Comparison of ENCODE assay signal across 23 mouse cellular contexts in the genomic region with DNA sequence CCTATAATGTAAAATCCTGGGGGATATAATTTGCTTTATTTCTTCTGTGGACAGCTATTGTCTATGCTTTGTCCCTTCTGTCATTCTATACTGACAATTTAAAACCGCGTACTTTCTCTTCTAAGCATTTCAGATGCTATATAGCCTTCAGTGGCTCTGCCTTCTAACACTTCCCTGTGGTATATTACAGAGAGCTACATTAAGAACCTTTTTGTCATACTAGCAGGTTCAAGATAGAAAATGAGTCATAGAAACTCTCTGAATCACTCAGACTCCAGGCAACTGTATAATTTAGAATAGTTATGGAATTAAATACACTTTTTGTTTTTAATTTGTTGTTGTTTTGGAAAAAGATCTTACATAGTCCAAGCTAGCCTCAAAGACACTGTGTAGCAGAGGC. TPM values are rescaled to one million over a fixed set of nuclear protein-coding genes. Genes with fewer than 3 reads are reported as not detected.
DNase-seq lines count a peak whose midpoint lies in the region; ATAC-seq and TF ChIP-seq lines count a peak whose summit lies in the region.
"Had no signal": no experiment of that assay in that cellular context is flagged by ENCODE, and none has a peak within 500 bp of the region (broad histone marks: within the 10 kb centered on the region; RNA-seq: fewer than 3 reads in every experiment).

No protein-coding gene starts in this region.

- no peak for TF ChIP-seq POLR2A in embryonic fibroblast, embryonic 13.5 days (IDR thresholded peaks at IDR 0.05; ENCODE audit: low read depth, low read length)

- TF ChIP-seq CTCF in embryonic fibroblast, embryonic 13.5 days (IDR thresholded peaks at IDR 0.05; ENCODE audit: borderline replicate concordance, insufficient read depth, low read length), result no peak

- peak; percentile 99 for ATAC-seq in frontal cortex, adult (ENCODE audit: low TSS enrichment)
- ATAC-seq: forebrain, embryonic 14.5 days; forebrain, embryonic 16.5 days had no signal

- H3K4me1 ChIP-seq in embryonic fibroblast, embryonic 13.5 days (ENCODE audit: control insufficient read depth, insufficient read depth, low read length), result peaks cover 20% of the 10 kb centered on the region
- H3K4me1 ChIP-seq: embryonic facial prominence, embryonic 12.5 days had no signal

- peak overlapping the region; percentile 78; the same call in 1 of the 2 replicates for H3K27ac ChIP-seq in embryonic fibroblast, embryonic 13.5 days (ENCODE audit: insufficient read depth, low read length)
- H3K27ac ChIP-seq: embryonic facial prominence, embryonic 10.5 days; embryonic facial prominence, embryonic 12.5 days; forebrain, embryonic 10.5 days; forebrain, embryonic 12.5 days had no signal

- no peak overlapping the region for H3K4me3 ChIP-seq in embryonic fibroblast, embryonic 13.5 days (ENCODE audit: insufficient read depth, low read length)
- H3K4me3 ChIP-seq: embryonic facial prominence, embryonic 10.5 days; embryonic facial prominence, embryonic 12.5 days; erythroblast, embryonic 14.5 days; forebrain, embryonic 10.5 days; forebrain, embryonic 12.5 days had no signal

- no peak for DNase-seq in frontal cortex, postnatal 36 days (ENCODE audit: low spot score in 2 of 2)
- peak; percentile 17 for DNase-seq in NIH3T3 (ENCODE audit: low read depth)
- DNase-seq in urinary bladder, postnatal 4 days (ENCODE audit: low spot score in 2 of 2), result no peak
- DNase-seq in urinary bladder, postnatal 14 days (ENCODE audit: low spot score), result no peak
- DNase-seq in lung, postnatal 10 days, result no peak
- DNase-seq: adrenal gland, adult 2 months; adrenal gland, postnatal 10 days; adrenal gland, postnatal 25 days; cerebellum, adult 11-12 months; cerebellum, adult 2 months; cerebellum, adult 9-10 months; cerebellum, postnatal 10 days; cerebellum, postnatal 25 days had no signal

RNA-seq across cellular contexts. Expression of a gene that starts 29.2 kb away (rescaled TPM):
- 33.7 and 55.3 TPM in 2 replicates for polyA plus RNA-seq in embryonic fibroblast, embryonic 13.5 days (2011; ENCODE audit: insufficient read length, low read depth, missing spikeins)
- polyA plus RNA-seq: G1E had no signal

RNA-seq across cellular contexts. Expression of a gene that starts 39.6 kb away (rescaled TPM):
- polyA plus RNA-seq in embryonic fibroblast, embryonic 13.5 days (2011; ENCODE audit: insufficient read length, low read depth, missing spikeins), result 21.5 and 27.9 TPM in 2 replicates
